Mouse (Mus musculus) kidney, embryonic 14.5 days (tissue): ENCODE measurements around the gene Gm10031. TPM values are rescaled to one million over a fixed set of nuclear protein-coding genes. Genes with fewer than 3 reads are reported as not detected.
"Not testable (repeated sequence)": the region's sequence is repeated elsewhere in the genome, so short reads cannot be mapped to it uniquely, and the experiment has no call there.

Source experiments
- ATAC-seq: fragments of 200-750 bp; cut with Nextera tagmentation; 2 replicates; pipeline ENCODE4 v1.8.0; 2017; ENCODE audit warnings: moderate number of reproducible peaks, mild to moderate bottlenecking, moderate TSS enrichment, moderate library complexity; ENCODE audit not compliant: low FRiP score, low TSS enrichment
- H3K27ac ChIP-seq: fragments of 300-500 bp; sonication (generic); 2 replicates; pipeline ENCODE4 v1.5.1; 2014; ENCODE audit warnings: low read depth, mild to moderate bottlenecking, low read length, moderate library complexity, mixed read lengths
- H3K27me3 ChIP-seq: fragments of 300-500 bp; sonication (generic); 2 replicates; pipeline ENCODE4 v1.6.1; 2014; ENCODE audit warnings: mild to moderate bottlenecking, low read length; ENCODE audit not compliant: control insufficient read depth, insufficient read depth
- H3K36me3 ChIP-seq: fragments of 300-500 bp; sonication (generic); 2 replicates; pipeline ENCODE4 v1.6.1; 2014; ENCODE audit warnings: low read length, mixed read lengths; ENCODE audit not compliant: control insufficient read depth, insufficient read depth
- H3K4me1 ChIP-seq: fragments of 300-500 bp; sonication (generic); 2 replicates; pipeline ENCODE4 v1.6.1; 2014; ENCODE audit warnings: low read length, mixed read lengths; ENCODE audit not compliant: control insufficient read depth, insufficient read depth
- H3K4me2 ChIP-seq: fragments of 300-500 bp; sonication (generic); replicated peaks from 2 replicates; pipeline ENCODE4 v1.6.1; 2014; ENCODE audit warnings: low read depth, mild to moderate bottlenecking, low read length
- H3K4me3 ChIP-seq: fragments of 300-500 bp; sonication (generic); 2 replicates; pipeline ENCODE4 v1.5.1; 2014; ENCODE audit warnings: mild to moderate bottlenecking, low read length
- H3K9ac ChIP-seq: fragments of 300-500 bp; sonication (generic); 2 replicates; pipeline ENCODE4 v1.6.1; 2014; ENCODE audit warnings: low read depth, mild to moderate bottlenecking, low read length, moderate library complexity
- H3K9me3 ChIP-seq: fragments of 300-500 bp; sonication (generic); 2 replicates; pipeline ENCODE4 v1.6.1; 2016; ENCODE audit warnings: low read length; ENCODE audit not compliant: control insufficient read depth
- WGBS: fragments of 180-500 bp; shearing (Covaris S2); extraction: QIAGEN DNeasy Blood & Tissue Kit; methylation state at CpG from one replicate; pipeline ENCODE4 v1.1.7; 2014; 5-methylcytosine and 5-hydroxymethylcytosine counted together
- polyA plus RNA-seq: library from polyadenylated mRNA; unstranded; fragments of >200 nt; fragmentation: Nextera tagmentation; extraction: Ambion mirVana; gene quantifications from 2 replicates; pipeline ENCODE4 v1.2.1, GENCODE M21; 2014

Gene Gm10031
- 0.66 and 0.88 TPM in 2 replicates for polyA plus RNA-seq

DNA sequence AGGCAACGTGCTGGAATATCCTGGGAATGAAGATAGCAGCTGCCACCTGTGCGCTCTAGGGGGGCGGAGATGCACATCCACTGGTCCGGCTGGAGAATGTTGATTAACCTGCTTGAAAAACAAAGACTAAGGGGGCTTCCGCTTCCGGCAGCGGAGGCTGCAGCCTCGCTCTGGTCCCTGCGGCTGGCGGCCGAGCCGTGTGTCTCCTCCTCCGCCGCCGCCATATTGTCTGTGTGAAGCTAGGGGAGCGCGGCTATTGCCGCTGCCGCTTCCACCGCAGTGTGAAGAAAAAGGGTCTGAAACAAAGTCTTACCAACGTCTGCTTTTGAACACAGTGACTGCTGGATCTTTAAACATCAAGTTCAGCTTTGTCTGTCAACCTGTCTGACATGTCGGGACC, at the start of gene Gm10031:
TSS of gene Gm10031 (plus strand) at position 171 of the 400 bp plus-strand sequence.
- not testable (repeated sequence) for H3K36me3 ChIP-seq, H3K27me3 ChIP-seq, H3K4me1 ChIP-seq, H3K27ac ChIP-seq, H3K9me3 ChIP-seq, H3K4me3 ChIP-seq, H3K9ac ChIP-seq, H3K4me2 ChIP-seq
- 91% methylated on average over 21 of the region's 22 CpGs for WGBS
- ATAC-seq = peak; percentile 84

DNA sequence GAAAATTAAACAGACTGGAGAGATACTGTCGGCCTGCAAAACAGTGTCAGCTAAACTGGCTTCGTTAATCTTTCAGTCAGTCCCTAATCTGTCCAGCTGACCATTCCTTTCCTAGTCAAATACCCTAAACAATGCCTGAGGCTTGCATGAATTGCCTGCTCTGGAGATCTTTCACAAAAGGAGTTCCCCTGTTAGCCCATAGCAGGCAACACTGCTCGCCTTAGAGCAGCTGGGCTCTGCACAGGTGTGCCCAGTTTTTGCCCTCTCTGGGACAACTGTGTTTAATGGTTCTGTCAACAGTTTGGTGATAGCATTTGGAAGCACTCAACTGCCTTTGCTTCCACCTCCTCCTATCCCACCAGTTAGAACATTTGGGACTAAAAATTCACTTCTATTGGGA, 49.0 kb upstream of the Gm10031 start:
- H3K9me3 ChIP-seq = no peaks in the 10 kb centered on the region
- 59% methylated on average over 3 of the region's 3 CpGs for WGBS
- H3K27me3 ChIP-seq = no peaks in the 10 kb centered on the region
- H3K4me1 ChIP-seq = peaks cover 15% of the 10 kb centered on the region; the same call in 1 of the 2 replicates
- no peak overlapping the region for H3K9ac ChIP-seq
- no peak overlapping the region for H3K4me2 ChIP-seq
- no peaks in the 10 kb centered on the region for H3K36me3 ChIP-seq
- no peak overlapping the region for H3K4me3 ChIP-seq
- no peak overlapping the region for H3K27ac ChIP-seq
- ATAC-seq = no peak

DNA sequence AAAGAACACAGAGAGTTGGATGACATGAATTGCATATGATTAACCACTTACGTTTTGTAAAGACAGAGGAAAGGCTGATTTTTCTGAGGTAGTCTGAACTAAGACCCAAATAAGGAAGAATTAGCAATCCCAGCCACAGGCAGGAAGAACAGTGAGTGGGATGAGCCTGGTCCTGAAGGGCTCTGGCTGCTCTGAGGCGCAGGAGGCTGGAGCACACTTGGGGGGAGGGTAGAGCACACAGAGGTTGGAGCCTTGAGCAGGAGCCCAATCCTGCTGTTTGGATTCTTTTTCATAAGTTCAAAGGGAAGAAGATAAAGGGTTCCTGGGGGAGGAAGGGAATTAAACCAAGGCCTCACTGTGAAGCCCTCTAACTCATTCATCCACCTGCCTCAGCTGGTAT, 47.8 kb upstream of the Gm10031 start:
- Histone ChIP-seq H3K9ac (no peak overlapping the region), H3K4me3 (no peak overlapping the region), H3K4me1 (0 out of 2 replicates have a peak, but pooled peaks cover 7% of the 10 kb centered on the region), H3K27ac (no peak overlapping the region), H3K27me3 (no peaks in the 10 kb centered on the region), H3K4me2 (no peak overlapping the region), H3K36me3 (no peaks in the 10 kb centered on the region), H3K9me3 (no peaks in the 10 kb centered on the region)
- 30% methylated on average over 2 of the region's 2 CpGs for WGBS
- no peak for ATAC-seq

DNA sequence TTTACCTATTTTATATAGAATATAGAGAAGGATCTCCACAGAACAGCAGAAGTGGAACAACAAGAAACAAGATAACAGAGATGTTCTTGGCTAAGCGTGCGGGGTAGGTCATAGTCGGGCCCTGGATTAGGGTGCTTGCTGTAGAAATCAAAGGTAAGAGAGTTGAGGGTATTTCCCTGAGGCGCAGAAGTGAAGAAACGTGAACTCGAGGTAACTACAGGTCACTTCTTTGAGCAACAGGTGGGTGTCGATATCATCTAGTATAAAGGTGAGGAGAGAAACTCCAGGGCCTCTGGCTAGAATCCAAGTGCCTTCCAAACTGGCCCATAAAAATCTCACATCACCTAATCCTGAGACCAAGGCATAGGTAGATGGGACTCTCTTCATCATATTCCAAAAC, 47.3 kb upstream of the Gm10031 start:
- Histone ChIP-seq H3K4me1 (0 out of 2 replicates have a peak, but pooled peaks cover 7% of the 10 kb centered on the region), H3K36me3 (no peaks in the 10 kb centered on the region), H3K27me3 (no peaks in the 10 kb centered on the region), H3K4me2 (no peak overlapping the region), H3K9me3 (no peaks in the 10 kb centered on the region), H3K4me3 (no peak overlapping the region), H3K9ac (no peak overlapping the region), H3K27ac (no peak overlapping the region)
- 30% methylated on average over 7 of the region's 7 CpGs for WGBS
- no peak for ATAC-seq

DNA sequence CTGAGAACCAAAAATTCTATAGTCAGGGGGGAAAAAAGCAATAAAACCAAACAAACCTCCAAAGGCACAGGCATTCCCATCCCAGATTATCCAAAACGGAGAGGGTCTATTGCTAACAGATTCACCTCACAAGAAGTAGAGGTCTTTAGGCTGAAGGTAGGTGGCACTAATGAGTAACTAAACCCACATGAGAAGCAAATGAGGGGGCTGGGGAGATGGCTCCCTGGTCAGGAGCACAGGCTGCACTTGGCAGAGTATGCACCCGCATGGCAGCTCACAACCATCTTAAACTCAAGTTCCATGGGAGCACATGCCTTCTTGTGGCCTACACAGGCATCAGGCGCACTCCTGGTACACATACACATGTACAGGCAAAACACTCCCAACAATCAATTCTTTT, 42.0 kb upstream of the Gm10031 start:
- no peaks in the 10 kb centered on the region for H3K4me1 ChIP-seq
- H3K36me3 ChIP-seq = no peaks in the 10 kb centered on the region
- 92% methylated on average over 3 of the region's 3 CpGs for WGBS

DNA sequence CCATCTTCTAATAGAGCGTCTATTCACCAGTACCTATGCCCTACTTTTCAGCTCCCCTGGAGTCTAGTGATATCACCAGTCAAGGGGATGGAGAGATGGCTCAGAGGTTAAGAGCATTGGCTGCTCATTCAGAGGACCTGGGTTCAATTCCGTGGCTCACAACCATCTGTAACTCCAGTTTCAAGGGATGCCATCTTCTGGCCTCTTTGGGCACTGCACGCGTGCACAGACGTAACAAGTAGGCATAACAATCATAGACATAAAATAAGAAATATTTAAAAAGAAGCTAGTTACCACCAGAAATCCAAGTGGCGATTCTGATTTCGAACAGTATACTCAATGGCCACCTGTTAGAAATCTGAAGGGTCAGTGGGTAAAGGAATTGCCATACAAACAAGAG, 36.3 kb upstream of the Gm10031 start:
- Histone ChIP-seq H3K4me2 (no peak overlapping the region), H3K4me3 (no peak overlapping the region), H3K36me3 (no peaks in the 10 kb centered on the region), H3K27ac (no peak overlapping the region), H3K27me3 (no peaks in the 10 kb centered on the region), H3K9me3 (no peaks in the 10 kb centered on the region), H3K4me1 (no peaks in the 10 kb centered on the region), H3K9ac (no peak overlapping the region)
- no peak for ATAC-seq
- WGBS = 92% methylated on average over 7 of the region's 7 CpGs

More for the DNA sequence above, 42.0 kb upstream of the Gm10031 start:
- ATAC-seq = no peak
- Histone ChIP-seq H3K4me2 (no peak overlapping the region), H3K27ac (no peak overlapping the region), H3K27me3 (no peaks in the 10 kb centered on the region), H3K9me3 (no peaks in the 10 kb centered on the region), H3K9ac (no peak overlapping the region), H3K4me3 (no peak overlapping the region)

DNA sequence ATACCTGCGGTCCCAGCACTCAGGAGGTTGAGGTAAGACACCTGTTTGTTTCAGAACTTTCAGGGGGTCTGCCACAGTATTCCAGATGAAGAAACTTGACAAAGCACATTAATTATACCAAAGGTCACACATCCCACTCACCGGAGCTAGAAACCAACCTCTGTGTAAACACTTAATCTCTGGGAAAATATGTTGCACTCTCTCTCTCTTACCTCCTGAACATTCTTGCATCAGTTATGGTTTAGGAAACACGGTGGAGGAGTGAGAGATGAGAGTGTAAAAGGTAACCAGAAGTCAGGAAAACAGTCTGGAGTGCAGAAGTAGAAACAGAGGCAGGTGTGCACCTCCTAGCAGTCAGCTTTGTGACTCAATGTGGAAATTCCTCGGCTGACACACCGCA, 35.8 kb upstream of the Gm10031 start:
- 53% methylated on average over 5 of the region's 5 CpGs for WGBS
- Histone ChIP-seq H3K4me3 (no peak overlapping the region), H3K36me3 (no peaks in the 10 kb centered on the region), H3K27me3 (no peaks in the 10 kb centered on the region), H3K9me3 (no peaks in the 10 kb centered on the region), H3K4me1 (no peaks in the 10 kb centered on the region), H3K4me2 (no peak overlapping the region), H3K27ac (no peak overlapping the region), H3K9ac (no peak overlapping the region)
- no peak for ATAC-seq

DNA sequence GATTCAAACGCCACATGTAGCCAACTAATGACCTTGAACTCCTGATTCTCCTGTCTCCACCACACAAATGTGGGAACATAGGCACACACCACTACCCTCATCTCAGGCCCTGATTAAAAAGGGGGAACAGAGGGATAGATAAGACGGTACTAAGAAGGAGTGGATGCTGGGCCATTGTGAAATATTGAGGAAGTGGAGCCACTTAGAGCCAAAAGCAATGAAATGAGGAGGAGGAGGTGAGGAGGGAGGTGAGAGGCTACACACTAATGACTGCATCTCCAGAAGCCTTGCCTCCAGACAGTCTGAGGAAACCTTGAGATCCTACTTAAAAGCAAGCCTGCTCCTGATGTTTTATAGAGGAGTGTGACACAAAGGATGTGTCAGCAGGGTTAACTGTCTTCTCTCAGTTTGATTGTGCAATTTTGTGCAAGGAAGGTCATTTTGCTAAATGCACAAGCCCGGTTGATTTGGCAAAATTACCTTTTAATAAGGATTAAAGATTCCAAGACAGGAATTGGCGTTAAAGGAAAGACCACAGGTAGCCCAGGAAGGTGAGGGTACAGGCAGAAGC, 32.5 kb upstream of the Gm10031 start:
- Histone ChIP-seq H3K9me3 (no peaks in the 10 kb centered on the region), H3K27me3 (no peaks in the 10 kb centered on the region), H3K4me3 (no peak overlapping the region), H3K4me1 (no peaks in the 10 kb centered on the region), H3K27ac (no peak overlapping the region), H3K4me2 (no peak overlapping the region), H3K9ac (no peak overlapping the region), H3K36me3 (no peaks in the 10 kb centered on the region)
- no peak for ATAC-seq
- WGBS = 77% methylated on average over 4 of the region's 4 CpGs

DNA sequence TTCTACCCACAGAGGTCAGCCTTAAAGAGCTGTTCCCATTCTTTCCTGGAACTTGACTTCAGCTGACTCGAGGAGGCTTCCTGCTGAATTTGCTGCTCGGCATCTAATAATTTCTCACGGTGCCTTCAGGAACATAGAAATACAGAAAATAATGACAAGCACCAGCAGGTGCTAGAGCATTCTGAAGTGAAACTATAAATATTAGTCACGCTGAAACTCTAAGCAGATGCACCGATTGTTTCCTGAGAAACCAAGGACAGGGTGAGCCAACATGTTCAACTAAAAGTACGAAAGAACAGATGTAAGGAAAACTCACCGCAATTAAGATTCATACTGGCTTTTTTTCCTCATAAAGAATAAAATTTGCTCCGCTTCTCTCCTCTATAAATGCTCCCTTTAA, 28.8 kb upstream of the Gm10031 start:
- Histone ChIP-seq H3K9ac (no peak overlapping the region), H3K27ac (no peak overlapping the region), H3K4me3 (no peak overlapping the region), H3K4me2 (no peak overlapping the region), H3K27me3 (no peaks in the 10 kb centered on the region), H3K4me1 (no peaks in the 10 kb centered on the region), H3K9me3 (no peaks in the 10 kb centered on the region), H3K36me3 (no peaks in the 10 kb centered on the region)
- ATAC-seq = no peak
- WGBS = 86% methylated on average over 8 of the region's 8 CpGs
